Mouse (Mus musculus): ENCODE measurements around the gene Shisa8.

Shisa8 gene

DNA sequence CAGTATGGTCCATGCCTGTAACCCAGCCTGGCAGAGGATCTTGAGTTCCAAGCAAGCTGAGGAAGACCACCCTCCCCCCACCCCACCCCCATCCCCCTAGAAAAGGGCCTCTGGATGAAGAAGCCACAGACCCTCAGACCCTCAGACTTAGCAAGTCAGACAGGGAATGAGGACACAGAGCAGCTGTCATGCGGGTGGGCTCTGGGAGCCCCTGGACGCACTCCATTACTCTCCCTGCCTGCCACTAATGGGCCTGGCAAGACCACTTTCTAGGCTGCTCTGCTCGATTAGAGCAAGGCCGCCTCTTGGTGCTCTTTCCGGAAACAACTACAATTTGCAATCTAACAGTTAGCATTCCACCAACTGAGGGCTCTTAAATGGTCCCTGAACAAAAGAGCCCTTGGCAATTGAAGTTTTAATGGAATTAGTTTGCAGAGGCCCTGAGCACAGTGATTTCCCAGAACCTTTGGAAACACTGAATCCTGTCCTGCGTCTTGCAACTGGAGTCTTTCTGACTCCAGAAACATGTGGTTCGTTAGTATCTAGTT lies 34.8 kb downstream of the Shisa8 start:
- no peak for DNase-seq (ENCODE audit: low spot score in 2 of 2)

DNA sequence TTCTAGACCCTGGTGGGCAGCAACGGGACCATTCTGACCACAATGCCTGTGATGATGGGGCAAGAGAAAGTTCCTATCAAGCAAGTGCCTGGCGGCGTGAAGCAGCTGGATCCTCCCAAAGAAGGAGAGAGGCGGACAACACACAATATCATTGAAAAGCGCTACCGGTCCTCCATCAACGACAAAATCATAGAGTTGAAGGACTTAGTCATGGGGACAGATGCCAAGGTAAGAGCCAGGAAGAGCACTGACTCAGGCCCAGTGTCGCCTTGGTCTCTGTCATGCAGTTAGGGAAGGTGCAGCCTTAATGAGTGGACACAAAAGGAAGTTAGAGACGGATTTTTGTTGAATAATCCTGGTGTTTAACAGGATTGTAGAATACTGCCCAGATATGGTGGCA lies 37.5 kb downstream of the Shisa8 start:
- DNase-seq (ENCODE audit: low spot score in 2 of 2): no peak

DNA sequence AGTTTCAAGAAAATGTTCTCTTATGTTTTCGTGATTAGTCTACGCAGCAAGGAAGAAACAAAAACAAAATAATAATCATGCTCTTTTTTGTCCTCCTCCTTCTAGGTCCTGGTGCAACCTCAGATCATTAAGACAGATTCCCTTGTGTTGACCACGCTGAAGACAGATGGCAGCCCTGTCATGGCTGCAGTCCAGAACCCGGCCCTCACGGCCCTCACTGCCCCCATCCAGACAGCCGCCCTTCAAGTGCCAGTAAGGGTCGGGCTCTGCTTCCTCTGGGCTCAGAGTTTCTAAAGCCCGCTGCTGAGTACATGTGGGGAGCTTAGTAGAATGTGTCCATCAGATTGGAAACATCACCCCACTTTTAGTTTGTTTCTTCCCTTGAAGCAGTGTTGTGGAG lies 40.0 kb downstream of the Shisa8 start:
- peak in 1 of 2 experiments; percentile 68 for DNase-seq (ENCODE audit: low spot score in 2 of 2)

DNA sequence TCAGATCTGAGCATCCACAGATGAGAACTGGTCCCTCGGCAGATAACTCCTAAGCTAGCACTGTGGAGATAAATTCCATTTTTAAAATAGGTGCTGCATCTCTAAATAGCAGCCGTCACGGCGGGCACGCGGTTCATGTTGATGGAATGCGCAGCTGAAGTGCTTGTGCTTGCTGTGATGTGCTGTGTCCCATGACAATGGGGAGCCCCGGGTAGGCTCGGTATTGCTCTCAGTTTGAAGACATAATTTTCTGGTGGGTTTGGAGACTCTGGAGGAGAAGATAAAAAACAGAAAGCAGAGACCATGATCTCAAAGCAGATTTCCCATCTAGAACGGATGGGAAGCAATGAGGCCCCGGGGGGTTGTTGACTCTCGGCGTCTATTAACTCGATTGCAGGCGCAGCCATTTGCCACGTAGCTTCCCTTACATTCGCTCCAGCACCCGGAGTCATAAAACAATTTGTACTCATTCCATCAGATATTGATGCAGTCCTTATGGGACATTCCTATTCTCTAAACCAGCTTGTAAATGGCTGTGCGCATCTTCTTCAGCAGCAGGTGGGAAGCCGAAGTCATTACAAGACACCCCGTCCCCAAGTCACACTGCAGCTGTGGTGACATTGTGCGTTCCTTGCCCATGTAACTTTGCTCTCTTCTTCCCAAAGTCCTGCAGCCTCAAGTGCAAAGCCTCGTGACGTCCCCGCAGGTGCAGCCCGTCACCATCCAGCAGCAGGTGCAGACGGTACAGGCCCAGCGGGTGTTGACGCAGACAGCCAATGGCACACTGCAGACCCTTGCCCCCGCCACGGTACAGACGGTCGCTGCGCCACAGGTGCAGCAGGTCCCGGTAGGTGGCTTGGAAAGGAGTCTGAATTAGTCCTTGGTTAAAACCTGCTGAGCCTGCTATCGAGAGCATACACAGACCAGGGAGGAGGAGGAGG lies 41.9 kb downstream of the Shisa8 start:
- peak in 1 of 2 experiments; percentile 25 for DNase-seq (ENCODE audit: low spot score in 2 of 2)

DNA sequence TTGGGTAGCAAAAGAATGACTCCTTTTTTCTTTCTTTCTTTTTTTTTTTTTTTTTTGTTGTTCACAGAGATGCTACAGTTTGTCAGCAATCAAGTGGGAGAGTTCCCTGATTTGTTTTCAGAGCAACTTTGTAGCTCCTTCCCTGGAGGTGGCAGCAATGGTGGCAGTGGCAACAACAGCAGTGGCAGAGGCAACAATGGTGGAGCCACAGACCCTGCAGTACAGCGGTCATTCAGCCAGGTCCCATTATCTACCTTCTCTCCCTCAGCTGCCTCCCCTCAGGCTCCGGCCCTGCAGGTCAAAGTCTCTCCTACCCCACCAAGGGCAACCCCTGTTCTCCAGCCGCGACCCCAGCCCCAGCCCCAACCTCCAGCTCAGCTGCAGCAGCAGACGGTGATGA lies 42.9 kb downstream of the Shisa8 start:
- no peak for DNase-seq (ENCODE audit: low spot score in 2 of 2)

DNA sequence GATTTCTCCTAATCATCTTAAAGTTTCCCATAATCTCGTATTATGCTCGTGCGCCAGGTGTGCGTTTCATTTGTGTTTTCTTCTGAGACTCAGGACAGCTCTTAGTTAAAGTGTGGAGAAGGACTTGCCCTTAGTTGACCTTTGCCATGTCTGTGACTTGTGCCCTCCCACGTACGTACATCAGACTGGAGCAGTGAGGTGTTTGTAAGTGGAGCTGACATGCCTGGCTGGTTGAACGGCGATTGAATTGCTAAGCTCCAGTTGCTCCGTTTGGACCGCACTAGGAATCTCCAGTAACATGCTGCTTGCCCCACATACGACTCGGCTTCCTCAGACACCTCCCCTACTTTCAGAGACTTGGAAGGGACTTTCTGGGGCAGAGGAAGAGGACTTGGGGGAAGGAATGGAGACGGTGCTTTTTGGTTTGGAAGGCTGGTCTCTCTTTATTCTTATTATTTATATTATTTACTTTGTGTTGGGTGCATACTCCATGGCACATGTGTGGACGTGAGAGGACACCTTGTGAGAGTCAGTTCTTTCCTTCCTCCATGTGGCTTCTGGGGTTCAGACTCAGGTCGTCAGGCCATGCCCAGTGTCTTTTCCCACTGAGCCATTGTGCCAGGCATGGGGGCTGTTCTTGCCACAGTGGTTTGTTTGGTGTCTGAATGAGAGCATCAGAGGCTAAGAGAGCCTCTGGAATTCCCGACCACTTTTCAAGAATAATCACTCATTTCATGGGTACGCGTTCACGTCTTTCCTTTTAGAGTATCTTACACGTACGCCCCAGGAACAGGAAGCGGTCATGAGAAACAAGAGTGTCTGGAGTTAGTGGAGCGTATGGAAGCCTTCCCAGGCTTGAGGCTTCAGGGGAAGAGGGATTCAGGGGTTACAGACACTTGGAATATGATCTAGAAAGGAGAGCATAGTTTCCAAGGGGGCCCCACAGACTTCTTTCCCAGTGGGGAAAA lies 45.1 kb downstream of the Shisa8 start:
- DNase-seq (ENCODE audit: low spot score in 2 of 2): no peak

DNA sequence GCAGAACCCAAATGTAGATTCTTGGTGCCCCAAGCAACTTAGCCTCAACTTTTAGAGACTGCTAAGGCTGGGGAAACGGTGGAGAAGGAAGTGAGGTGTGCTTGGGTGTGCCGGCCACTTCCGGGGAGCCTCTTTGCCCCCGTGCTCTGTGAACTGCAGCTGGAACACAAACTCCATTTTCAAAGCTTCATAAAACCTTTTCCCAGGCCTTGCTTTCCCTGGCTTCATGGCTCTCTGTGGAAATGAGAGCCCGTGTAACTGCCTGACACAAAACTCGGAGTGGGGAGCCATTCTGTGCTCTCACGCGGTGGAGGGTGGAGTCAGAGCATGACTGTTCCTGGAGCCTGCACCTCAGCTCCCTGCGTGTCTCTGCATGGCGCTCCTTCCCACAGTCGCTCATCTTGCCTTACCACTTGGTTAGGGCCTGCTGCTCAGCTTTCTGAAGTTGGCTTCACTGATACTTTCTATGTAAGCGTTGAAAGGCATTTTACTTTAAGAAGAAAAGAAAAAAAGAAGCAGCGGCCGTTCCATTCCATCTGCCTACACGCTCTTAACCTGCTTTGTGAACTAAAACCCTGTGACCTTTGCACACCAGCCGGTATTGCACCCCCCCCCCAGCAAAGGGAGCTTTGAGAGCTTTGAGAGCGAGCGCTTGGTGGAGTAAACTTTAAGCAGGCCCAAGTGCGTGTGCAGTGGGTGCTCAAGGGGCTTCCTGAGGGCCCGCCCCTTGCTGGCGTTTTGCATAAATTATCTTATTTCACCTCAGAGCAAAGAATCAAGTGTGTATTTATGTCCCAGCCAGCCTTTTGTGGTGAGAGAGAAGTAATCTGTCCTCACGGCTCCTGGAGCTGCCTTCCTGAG lies 46.1 kb downstream of the Shisa8 start:
- DNase-seq (ENCODE audit: low spot score in 2 of 2): no peak

DNA sequence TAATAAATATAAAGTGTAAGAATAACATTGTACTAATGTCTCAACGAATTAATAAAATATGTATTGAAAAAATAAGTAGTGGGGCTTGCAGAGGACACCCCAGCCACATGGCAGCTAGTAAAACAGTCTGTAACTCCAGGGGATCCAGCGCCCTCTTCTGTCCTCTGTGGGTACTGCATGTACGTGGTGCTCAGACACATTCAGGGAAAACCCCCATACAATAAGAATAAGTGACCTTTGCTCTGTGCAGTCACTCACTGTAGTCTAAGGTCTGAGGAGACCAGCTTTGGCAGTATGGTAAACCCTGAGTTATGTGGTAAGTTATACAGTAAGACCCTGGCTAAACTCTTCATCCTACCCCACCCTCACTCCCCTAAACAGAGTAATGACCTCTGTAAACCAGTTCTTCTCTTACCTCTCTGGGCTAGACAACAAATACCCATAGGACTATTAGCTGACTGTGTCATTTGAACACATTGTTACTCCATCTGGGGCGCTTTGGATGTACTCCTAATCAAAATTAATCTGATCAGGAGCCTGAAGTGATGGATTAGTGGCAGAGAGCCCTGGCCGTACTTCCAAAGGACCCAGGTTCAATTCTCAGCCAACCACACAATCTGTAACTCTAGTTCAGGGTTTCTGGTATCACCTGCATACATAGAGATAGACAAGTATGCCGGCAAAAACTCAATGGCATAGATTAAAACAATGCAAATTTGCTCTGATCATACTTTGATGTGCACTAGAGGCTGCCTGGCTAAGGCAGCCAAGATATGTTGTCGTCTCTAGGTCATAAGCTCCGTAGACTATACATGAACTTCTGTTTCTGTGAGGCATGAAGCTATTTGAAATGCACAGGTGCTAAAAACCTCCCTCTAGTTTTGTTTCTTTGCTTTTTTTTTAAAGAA lies 47.0 kb downstream of the Shisa8 start:
- DNase-seq (ENCODE audit: low spot score in 2 of 2): peak; percentile 78 to 84

DNA sequence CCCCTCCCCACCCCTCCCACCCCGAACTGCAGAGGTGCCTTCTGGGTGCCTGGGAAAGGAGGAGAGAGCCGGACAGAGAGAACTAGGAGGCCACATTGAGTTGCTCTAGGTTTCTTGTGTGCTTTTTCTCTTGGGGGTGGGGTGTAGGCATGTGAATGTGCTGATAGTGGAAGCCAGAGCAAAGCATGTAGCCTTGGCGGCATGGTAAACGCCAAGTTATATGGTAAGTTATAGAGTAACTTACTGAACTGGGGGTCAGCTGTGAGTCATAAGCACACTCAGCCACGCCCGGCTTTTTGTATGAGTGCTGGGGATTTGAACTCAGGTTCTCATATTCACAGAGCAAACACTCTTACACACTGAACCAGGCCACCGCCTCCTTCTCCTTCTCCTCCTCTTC lies 48.1 kb downstream of the Shisa8 start:
- no peak for DNase-seq (ENCODE audit: low spot score in 2 of 2)

DNA sequence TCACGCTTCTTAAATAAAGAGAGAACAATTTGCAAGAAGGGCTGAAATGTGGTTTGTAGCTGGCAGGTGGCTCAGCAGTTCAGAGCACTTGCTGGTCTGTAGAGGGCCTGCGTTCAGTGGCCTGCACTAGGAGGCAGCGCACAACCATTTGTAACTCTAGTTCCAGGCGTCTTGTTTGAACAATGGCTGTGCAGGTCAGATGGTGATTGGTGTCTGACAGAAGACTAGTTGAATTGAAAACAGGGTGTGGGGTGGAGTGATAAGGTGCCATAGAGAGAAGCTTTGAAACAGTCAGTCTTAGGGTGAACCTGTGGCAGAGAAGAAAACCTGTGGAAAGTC lies 48.6 kb downstream of the Shisa8 start:
- DNase-seq (ENCODE audit: low spot score in 2 of 2): no peak

DNA sequence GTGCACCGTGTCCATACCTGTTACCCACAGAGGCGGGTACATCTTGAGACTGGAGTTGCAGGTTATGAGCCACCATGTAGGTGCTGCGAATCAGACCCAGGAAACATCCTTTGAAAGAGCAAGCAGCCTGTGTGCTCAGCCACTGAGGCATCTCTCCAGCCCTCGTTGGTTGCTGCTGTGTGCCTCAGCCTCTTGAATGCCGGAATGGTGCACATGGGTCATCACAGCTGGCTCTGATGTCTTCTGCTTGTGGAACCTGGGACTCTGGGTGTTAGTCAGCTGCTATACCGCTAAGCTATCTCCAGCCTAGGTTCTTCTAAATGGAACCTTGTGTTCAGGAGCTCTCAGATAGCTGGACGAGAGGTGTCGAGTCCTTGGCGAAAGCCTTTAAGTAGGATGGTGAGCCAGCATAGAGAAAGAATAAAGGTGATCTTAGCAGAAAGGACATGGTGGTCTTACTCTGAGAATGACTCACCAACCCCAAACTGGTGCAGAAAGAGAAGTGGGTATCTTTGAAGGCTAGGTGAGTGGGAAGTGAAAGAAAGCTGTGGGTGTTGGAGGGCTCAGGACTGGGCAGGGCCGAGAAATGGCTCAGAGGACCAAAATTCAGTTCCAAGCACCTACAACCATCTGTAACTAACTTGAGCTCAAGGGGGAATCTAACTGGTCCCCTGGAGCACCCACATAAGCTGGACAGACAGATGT lies 49.1 kb downstream of the Shisa8 start:
- DNase-seq (ENCODE audit: low spot score in 2 of 2): no peak

DNA sequence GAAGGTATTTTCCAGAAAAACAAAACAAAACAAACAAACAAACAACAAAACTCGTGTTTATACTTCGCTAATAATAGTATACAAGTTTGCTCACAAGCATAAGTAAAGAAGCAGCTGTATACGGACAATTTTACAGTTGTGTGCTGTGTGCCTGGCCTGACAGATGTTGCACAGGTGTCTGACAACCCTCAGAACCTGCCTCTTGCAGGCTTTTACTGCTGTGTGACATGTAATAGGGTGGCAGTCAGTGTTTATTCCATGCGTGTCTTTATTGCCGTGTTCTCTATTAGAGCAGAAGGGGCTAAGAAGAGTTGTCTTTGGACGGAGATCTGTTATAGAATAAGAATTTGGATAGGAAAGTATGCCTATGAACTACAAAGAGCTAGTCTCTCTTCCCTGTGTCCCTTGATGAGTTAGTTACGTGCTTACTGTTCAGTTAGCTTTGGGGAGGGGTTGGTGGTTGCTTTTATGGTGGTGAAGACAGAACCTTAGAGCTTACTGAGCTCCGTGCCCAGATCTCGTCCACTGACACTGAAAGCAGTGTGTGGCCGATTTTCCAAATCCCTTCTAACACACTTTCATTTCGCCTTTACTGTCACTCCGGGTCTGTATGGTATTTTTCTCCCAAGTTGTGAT lies 50.5 kb downstream of the Shisa8 start:
- no peak for DNase-seq (ENCODE audit: low spot score in 2 of 2)

DNA sequence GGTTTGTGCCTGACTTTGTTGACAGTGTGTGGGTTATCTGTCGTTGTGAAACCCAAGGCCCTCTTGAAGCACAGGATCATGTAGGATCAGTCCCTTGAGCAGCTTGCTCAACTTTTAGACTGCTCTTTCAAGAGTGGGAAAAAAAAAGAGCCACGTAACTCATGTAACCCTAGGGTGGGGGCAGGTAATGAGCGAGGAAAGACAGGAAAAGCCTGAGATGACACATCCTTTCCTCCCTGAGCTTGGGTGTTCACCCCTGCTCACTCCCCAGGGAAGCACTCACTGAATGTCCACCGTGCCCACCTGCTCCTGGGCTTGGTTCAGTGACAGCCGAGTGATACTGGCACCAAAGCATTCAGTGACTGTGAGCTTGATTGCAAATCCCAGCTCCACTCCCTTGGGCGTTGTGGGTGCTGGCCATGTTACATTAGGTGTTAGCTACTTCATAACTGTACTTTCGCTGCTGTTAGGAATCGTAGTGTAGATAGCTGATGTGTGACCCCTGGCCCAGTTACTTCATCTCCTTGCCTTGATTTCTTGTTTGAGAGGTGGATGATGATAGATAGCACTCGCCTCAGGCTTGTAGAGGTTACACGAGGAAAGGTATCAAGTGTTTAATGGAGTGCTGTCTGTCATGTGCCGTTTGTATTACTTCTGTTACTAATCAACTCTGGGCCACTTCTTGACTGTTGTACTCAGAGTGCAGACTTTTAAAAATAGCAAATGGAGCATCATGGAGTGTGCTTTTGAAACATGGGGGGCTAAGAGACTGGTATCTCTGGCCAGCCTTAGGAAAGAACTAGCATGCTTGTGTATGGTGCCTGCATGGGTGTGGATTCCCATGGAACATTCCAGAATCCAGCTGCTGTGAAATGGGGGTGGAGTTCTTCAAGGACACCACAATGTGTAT lies 51.6 kb downstream of the Shisa8 start:
- no peak for DNase-seq (ENCODE audit: low spot score in 2 of 2)

DNA sequence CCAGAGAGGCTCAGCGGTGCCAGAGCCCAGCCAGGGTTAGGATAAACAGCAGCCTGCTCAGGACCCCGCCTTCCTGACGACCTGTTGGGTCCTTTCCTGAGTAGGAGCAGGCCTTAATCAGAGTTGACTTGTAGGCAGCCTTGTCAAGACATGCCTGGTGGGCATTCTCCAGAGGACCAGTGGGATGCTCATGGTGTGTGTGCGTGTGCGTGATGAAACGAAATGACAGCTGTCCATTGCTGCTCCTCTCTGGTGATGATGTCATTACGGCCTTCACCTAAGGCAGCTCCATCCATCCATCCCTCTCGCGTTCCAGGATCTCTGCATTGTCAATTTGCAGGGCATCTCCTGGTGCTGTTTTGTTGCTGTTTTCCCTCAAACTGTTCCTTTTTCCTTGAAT lies 53.1 kb downstream of the Shisa8 start:
- DNase-seq (ENCODE audit: low spot score in 2 of 2): no peak

DNA sequence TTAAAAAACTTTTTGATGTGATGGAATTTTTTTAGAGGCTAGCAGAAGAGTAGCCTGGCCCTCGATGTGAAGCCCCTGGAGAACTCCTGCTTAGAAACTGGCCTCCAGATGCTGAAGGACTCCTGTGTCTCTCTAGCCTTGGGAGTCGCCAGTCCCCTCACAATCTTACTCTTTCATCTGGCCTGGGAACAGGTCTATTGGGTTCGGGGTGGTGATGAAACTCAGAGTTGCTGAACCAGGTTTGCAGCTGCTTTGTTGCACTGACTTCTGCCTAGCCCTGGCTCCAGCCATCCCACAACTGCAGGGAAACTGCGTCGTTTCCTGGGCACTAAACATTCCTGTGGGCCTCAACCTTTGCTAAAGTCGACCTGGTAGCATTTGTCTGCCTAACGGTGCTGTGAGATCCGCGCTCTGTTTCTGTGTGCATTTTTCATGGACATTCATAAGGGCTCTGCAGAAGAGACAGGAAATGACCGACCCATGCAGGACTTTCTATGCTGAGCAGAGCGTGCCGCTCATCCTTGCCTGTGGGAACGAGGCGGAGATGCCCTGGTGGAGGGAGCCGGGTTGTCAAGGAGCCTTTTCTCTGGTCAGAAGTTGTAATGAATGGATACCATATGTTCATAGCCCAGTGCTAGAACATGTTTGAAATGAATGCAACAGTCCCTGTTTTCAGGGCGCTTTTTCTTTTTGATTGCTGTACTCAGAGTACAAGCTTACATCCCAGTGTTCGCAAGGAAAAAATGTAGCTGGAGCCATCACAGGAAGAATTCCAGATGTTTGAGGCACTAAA lies 54.2 kb downstream of the Shisa8 start:
- DNase-seq (ENCODE audit: low spot score in 2 of 2): no peak

DNA sequence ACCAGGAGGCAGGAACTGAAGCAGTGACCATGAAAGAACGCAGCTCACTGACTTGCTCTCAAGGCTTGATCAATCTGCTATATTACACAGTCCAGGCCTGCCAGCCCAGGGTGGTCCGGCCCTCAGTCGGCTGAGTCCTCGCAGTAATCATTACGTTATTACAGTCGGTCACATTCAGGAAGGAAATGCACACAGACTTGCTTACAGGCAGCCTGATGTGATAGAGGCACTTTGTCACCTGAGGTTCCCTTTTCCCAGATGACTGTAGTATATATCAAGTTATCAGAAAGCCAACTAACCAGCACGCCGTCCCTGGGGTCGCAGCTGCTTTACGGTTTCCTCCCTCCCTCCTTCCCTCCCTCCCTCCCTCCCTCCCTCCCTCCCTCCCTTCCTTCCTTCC lies 55.7 kb downstream of the Shisa8 start:
- DNase-seq (ENCODE audit: low spot score in 2 of 2): no peak

DNA sequence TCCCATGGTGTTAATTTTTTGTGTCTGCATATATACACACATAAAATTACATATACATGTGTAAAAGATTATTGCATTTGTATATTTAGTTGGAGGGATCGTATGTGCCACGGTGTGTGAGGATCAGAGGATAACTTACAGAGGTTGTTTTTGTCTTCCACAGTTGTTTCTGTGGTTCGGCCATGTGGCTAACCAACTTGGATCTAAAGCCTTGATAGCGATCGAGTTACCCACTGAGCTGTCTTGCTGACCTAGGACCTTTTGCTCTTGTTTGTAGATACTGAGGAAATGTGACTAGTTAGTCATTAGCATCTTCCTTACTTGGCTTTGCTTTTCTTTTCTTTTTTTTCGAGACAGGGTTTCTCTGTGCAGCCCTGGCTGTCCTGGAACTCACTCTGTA lies 56.3 kb downstream of the Shisa8 start:
- DNase-seq (ENCODE audit: low spot score in 2 of 2): no peak

Measured in cerebellum, postnatal 4 days (tissue).